8 mouse cellular contexts compared by ENCODE assay signal in genomic region chr3:133544551-133545303, GRCm38 (mm10). TPM values are rescaled to one million over a fixed set of nuclear protein-coding genes. Genes with fewer than 3 reads are reported as not detected.
DNase-seq lines count a peak whose midpoint lies in the region; ATAC-seq and TF ChIP-seq lines count a peak whose summit lies in the region.

Gene Tet2 (minus strand): TSS chr3:133545139.

- peak within 1 kb of the TSS; percentile 72 for H3K4me2 ChIP-seq in embryonic facial prominence, embryonic 15.5 days (replicated peaks)
- H3K4me2 ChIP-seq in kidney, embryonic 14.5 days (replicated peaks; ENCODE audit: low read depth, low read length), result peak within 1 kb of the TSS; percentile 82
- H3K4me2 ChIP-seq in midbrain, postnatal 0 days (ENCODE audit: low read depth, low read length, poor library complexity, severe bottlenecking), result peak within 1 kb of the TSS; percentile 71

- H3K9ac ChIP-seq in embryonic facial prominence, embryonic 15.5 days, result peak within 1 kb of the TSS; percentile 85
- H3K9ac ChIP-seq in kidney, embryonic 14.5 days (ENCODE audit: low read depth, low read length), result peak within 1 kb of the TSS; percentile 84
- peak within 1 kb of the TSS; percentile 72 for H3K9ac ChIP-seq in midbrain, postnatal 0 days (replicated peaks; ENCODE audit: low read length, poor library complexity, severe bottlenecking)

- peak within 1 kb of the TSS; percentile 98 for H3K27ac ChIP-seq in embryonic facial prominence, embryonic 15.5 days (replicated peaks)
- H3K27ac ChIP-seq in heart, embryonic 10.5 days, result peak within 1 kb of the TSS; percentile 95
- H3K27ac ChIP-seq in kidney, embryonic 14.5 days (ENCODE audit: low read depth, low read length), result peak within 1 kb of the TSS; percentile 87
- peak within 1 kb of the TSS; percentile 90 for H3K27ac ChIP-seq in midbrain, postnatal 0 days (ENCODE audit: low read depth, low read length)

- H3K36me3 ChIP-seq in embryonic facial prominence, embryonic 15.5 days, result no peaks in the 10 kb centered on the region
- H3K36me3 ChIP-seq in heart, embryonic 10.5 days, result no peaks in the 10 kb centered on the region
- no peaks in the 10 kb centered on the region for H3K36me3 ChIP-seq in kidney, embryonic 14.5 days (ENCODE audit: control insufficient read depth, insufficient read depth, low read length)
- H3K36me3 ChIP-seq in midbrain, postnatal 0 days (ENCODE audit: insufficient read depth, low read length), result no peaks in the 10 kb centered on the region

- under 1% methylated on average over 58 of the region's 73 CpGs for WGBS in embryonic facial prominence, embryonic 15.5 days
- WGBS in heart, embryonic 10.5 days, result under 1% methylated on average over 73 of the region's 73 CpGs
- under 1% methylated on average over 41 of the region's 73 CpGs for WGBS in kidney, embryonic 14.5 days
- WGBS in midbrain, postnatal 0 days, result under 1% methylated on average over 49 of the region's 73 CpGs

- H3K27me3 ChIP-seq in embryonic facial prominence, embryonic 15.5 days, result no peaks in the 10 kb centered on the region
- H3K27me3 ChIP-seq in heart, embryonic 10.5 days (ENCODE audit: insufficient read depth, poor library complexity, severe bottlenecking), result no peaks in the 10 kb centered on the region
- H3K27me3 ChIP-seq in kidney, embryonic 14.5 days (ENCODE audit: control insufficient read depth, insufficient read depth, low read length), result no peaks in the 10 kb centered on the region
- H3K27me3 ChIP-seq in midbrain, postnatal 0 days (ENCODE audit: insufficient read depth, low read length), result no peaks in the 10 kb centered on the region

- H3K9me3 ChIP-seq in embryonic facial prominence, embryonic 15.5 days (replicated peaks), result no peaks in the 10 kb centered on the region
- H3K9me3 ChIP-seq in heart, embryonic 10.5 days, result no peaks in the 10 kb centered on the region
- H3K9me3 ChIP-seq in kidney, embryonic 14.5 days (ENCODE audit: control insufficient read depth, low read length), result no peaks in the 10 kb centered on the region
- no peaks in the 10 kb centered on the region for H3K9me3 ChIP-seq in midbrain, postnatal 0 days (ENCODE audit: low read length)

- TF ChIP-seq CTCF in midbrain, postnatal 0 days (IDR thresholded peaks at IDR 0.05), result no peak; the same call in 1 of the 2 replicates

- H3K4me3 ChIP-seq in embryonic facial prominence, embryonic 15.5 days (replicated peaks), result peak within 1 kb of the TSS; percentile 78
- H3K4me3 ChIP-seq in heart, embryonic 10.5 days, result peak within 1 kb of the TSS; percentile 88
- H3K4me3 ChIP-seq in kidney, embryonic 14.5 days (ENCODE audit: low read length), result peak within 1 kb of the TSS; percentile 70
- peak within 1 kb of the TSS; percentile 79 for H3K4me3 ChIP-seq in midbrain, postnatal 0 days (ENCODE audit: low read depth, low read length)

- ATAC-seq in cerebellum, adult (ENCODE audit: insufficient number of reproducible peaks, low FRiP score, low TSS enrichment), result peak; percentile 42
- ATAC-seq in embryonic facial prominence, embryonic 15.5 days (ENCODE audit: insufficient number of reproducible peaks, low FRiP score, low TSS enrichment, low read depth), result peak; percentile 68
- peak; percentile 79 for ATAC-seq in kidney, embryonic 14.5 days (ENCODE audit: low FRiP score, low TSS enrichment)
- ATAC-seq in midbrain, postnatal 0 days (ENCODE audit: low FRiP score), result peak; percentile 74

- H3K4me1 ChIP-seq in embryonic facial prominence, embryonic 15.5 days, result 0 out of 2 replicates have a peak, but pooled peaks cover 7% of the 10 kb centered on the region
- H3K4me1 ChIP-seq in heart, embryonic 10.5 days, result no peaks in the 10 kb centered on the region
- H3K4me1 ChIP-seq in kidney, embryonic 14.5 days (ENCODE audit: control insufficient read depth, insufficient read depth, low read length), result peaks cover 4% of the 10 kb centered on the region; the same call in 1 of the 2 replicates
- H3K4me1 ChIP-seq in midbrain, postnatal 0 days (ENCODE audit: insufficient read depth, low read length), result peaks cover 3% of the 10 kb centered on the region; the same call in 1 of the 2 replicates

- DNase-seq in cerebellum, adult 11 months, result no peak
- DNase-seq in heart, embryonic 10.5 days (ENCODE audit: low spot score), result peak; percentile 79
- DNase-seq in liver, result peak; percentile 58
- DNase-seq in midbrain, postnatal 0 days (ENCODE audit: low spot score), result peak; percentile 56
- peak; percentile 44 to 58 for DNase-seq in spleen, postnatal 36 days (ENCODE audit: low spot score in 2 of 2)

RNA-seq across cellular contexts. Expression of gene Tet2, which starts in this region (rescaled TPM):
- polyA plus RNA-seq in embryonic facial prominence, embryonic 15.5 days (2015; fragmentation: Nextera tagmentation; extraction: Ambion mirVana), result 17.4 and 18.4 TPM in 2 replicates
- polyA plus RNA-seq in heart, embryonic 10.5 days (2016; fragmentation: Nextera tagmentation; extraction: Ambion mirVana), result 11.8 and 15.5 TPM in 2 replicates
- 20.2 and 24.8 TPM in 2 replicates for polyA plus RNA-seq in kidney, embryonic 14.5 days (2014; fragmentation: Nextera tagmentation; extraction: Ambion mirVana)
- total RNA-seq in midbrain, postnatal 0 days (2014; rRNA removed), result 46.5 and 49.1 TPM in 2 replicates
- polyA plus RNA-seq in midbrain, postnatal 0 days (2015; fragmentation: Nextera tagmentation; extraction: Ambion mirVana), result 12.6 and 17.2 TPM in 2 replicates
